Mouse (Mus musculus) frontal cortex, adult (tissue): ENCODE measurements at regions not wholly inside any gene's neighbourhood (a gene's known extent, or its start where the extent isn't known, plus 50 kb on each side); places are given as distances from the start of the nearest gene placed in this dataset.
A peak's percentile ranks its signal among the peaks of the same experiment; 100 is the strongest.

Source experiments
- ATAC-seq: cut with Nextera tagmentation; 2 replicates; pipeline ENCODE4 v1.9.2; 2017; ENCODE audit warnings: mild to moderate bottlenecking, moderate library complexity, mixed read lengths; ENCODE audit not compliant: low TSS enrichment

- ATAC-seq, result no peak
Measured at GRCm38 (mm10) chr3:39234921-39235320, 348.2 kb downstream of the Fat4 start.

- ATAC-seq, result no peak
Measured at GRCm38 (mm10) chr3:39248712-39249111, 362.0 kb downstream of the Fat4 start.

GRCm38 (mm10) chr3:39249224-39249892 lies 362.6 kb downstream of the Fat4 start:
- no peak for ATAC-seq

- ATAC-seq, result no peak
Measured at GRCm38 (mm10) chr3:39253076-39253475, 366.3 kb downstream of the Fat4 start.

- no peak for ATAC-seq
Measured at GRCm38 (mm10) chr3:39264671-39265430, 378.1 kb downstream of the Fat4 start.

- ATAC-seq, result no peak
Measured at GRCm38 (mm10) chr3:39265606-39266005, 378.9 kb downstream of the Fat4 start.

- ATAC-seq, result peak; percentile 67
Measured at GRCm38 (mm10) chr3:39269388-39269787, 382.6 kb downstream of the Fat4 start.

GRCm38 (mm10) chr3:39272616-39273015 lies 385.9 kb downstream of the Fat4 start:
- no peak for ATAC-seq

- ATAC-seq, result no peak
Measured at GRCm38 (mm10) chr3:39276897-39277296, 390.2 kb downstream of the Fat4 start.

- no peak for ATAC-seq
Measured at GRCm38 (mm10) chr3:39277310-39277709, 390.6 kb downstream of the Fat4 start.

- ATAC-seq, result no peak
Measured at GRCm38 (mm10) chr3:39295255-39295654, 408.5 kb downstream of the Fat4 start.

GRCm38 (mm10) chr3:39296257-39296656 lies 409.5 kb downstream of the Fat4 start:
- ATAC-seq, result no peak

- ATAC-seq, result no peak
Measured at GRCm38 (mm10) chr3:39309487-39309886, 422.7 kb downstream of the Fat4 start.

GRCm38 (mm10) chr3:39313563-39313962 lies 426.8 kb downstream of the Fat4 start:
- ATAC-seq, result no peak

- no peak for ATAC-seq
Measured at GRCm38 (mm10) chr3:39320851-39321250, 434.1 kb downstream of the Fat4 start.

- ATAC-seq, result no peak
Measured at GRCm38 (mm10) chr3:39322225-39322624, 435.5 kb downstream of the Fat4 start.

- no peak for ATAC-seq
Measured at GRCm38 (mm10) chr3:39335612-39336230, 449.0 kb downstream of the Fat4 start.

GRCm38 (mm10) chr3:39341161-39341687 lies 454.5 kb downstream of the Fat4 start:
- no peak for ATAC-seq

- no peak for ATAC-seq
Measured at GRCm38 (mm10) chr3:39344078-39344477, 457.3 kb downstream of the Fat4 start.

GRCm38 (mm10) chr3:39347578-39347977 lies 460.8 kb downstream of the Fat4 start:
- ATAC-seq, result no peak

GRCm38 (mm10) chr3:39357012-39357411 lies 470.3 kb downstream of the Fat4 start:
- no peak for ATAC-seq

- no peak for ATAC-seq
Measured at GRCm38 (mm10) chr3:39360278-39360677, 473.5 kb downstream of the Fat4 start.

- no peak for ATAC-seq
Measured at GRCm38 (mm10) chr3:39370926-39371325, 484.2 kb downstream of the Fat4 start.
